Mouse (Mus musculus) bone marrow macrophage, adult 2 months (primary cell): ENCODE measurements at regions not wholly inside any gene's neighbourhood (a gene's known extent, or its start where the extent isn't known, plus 50 kb on each side); places are given as distances from the start of the nearest gene placed in this dataset.

Experiments used
- CTCF ChIP-seq: IDR thresholded peaks from 2 replicates; pipeline ENCODE4 v1.5.1; 2012; ENCODE audit warnings: low read depth, mild to moderate bottlenecking, low read length, moderate library complexity
- POLR2A ChIP-seq: IDR thresholded peaks from 2 replicates; pipeline ENCODE4 v1.6.1; 2012; ENCODE audit warnings: mild to moderate bottlenecking, low read depth, low read length, borderline replicate concordance

- TF ChIP-seq CTCF (no peak), POLR2A (no peak)
Observed at GRCm38 (mm10) chr10:96325297-96325696, 188.9 kb downstream of the Gm5426 start.
